Mouse (Mus musculus) left cerebral cortex, postnatal 36 days (tissue): Measurements from ENCODE around the gene Wwox. TPM values are rescaled to one million over a fixed set of nuclear protein-coding genes. Genes with fewer than 3 reads are reported as not detected.

ENCODE experiments used
- DNase-seq, 2 experiments: peaks; one replicate each; pipeline ENCODE4 v3.0.0; 2021 to 2022; ENCODE audit warnings: low spot score in 2 of 2, mixed read lengths in 1 of 2
- intact Hi-C: fragments of 180-260 bp; cut with DNase I; formaldehyde crosslinking; loops from one replicate; pipeline ENCODE4 v1.15.1; 2025
- total RNA-seq, 2 experiments: library from RNA; stranded (reverse); gene quantifications; 2 replicates each; pipeline ENCODE4 v1.2.3; 2021

The Wwox gene
- total RNA-seq, 2 experiments from 2014 or later = 13.3 to 16.5 TPM

GRCm38 (mm10) chr8:114908589-114908988 is 469.1 kb downstream of the Wwox start:
- intact Hi-C loops = no loop called here
- DNase-seq = no peak

- intact Hi-C loops = no loop called here
- no peak for DNase-seq
These were observed 469.7 kb downstream of the Wwox start for GRCm38 (mm10) chr8:114909146-114909545.

DNA sequence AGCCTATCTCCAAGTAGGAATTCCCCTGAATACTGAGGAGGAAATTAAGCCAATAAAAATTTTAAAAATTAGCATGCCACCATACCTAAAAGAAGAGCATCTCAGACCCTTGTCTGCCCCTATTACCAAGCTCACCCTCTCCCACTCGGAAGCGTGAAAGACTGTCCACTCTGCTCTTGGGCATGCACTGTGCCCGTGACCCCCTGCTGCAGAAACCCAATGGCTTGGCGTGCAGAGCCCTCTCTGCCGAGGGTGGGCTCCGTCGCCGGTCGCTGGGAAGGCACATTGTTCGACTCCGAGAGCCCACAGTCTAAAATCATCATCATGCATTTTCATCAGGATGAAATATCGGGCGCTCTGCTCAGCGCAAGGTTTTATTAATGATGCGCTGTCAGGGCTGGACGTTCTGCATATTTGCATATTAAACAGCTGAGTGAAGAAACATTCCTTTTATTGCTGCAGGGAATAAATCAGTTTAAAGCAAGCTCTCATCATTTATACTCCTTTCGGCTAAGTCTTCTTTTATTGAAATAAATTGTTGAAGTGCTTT is 471.7 kb downstream of the Wwox start:
- intact Hi-C loops = no loop called here
- no peak for DNase-seq

DNA sequence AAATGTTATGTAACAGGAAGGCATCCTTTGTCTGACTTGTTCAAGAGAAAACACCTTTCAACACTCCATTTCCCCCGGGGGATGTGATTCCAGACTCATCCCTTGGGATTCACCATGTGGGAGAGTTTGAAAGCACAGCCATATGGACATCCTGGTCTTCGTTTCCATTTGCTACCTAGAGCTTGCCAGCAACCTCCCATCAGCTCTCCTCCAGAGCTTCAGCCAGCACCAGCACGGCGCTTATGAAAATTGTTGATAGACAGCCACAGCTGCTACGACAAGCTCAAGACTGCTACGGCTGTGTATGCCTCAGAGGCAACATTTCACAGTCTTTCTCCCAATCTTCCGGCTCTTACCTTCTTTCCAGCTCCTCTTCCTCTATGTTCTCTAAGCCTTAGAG is 484.2 kb downstream of the Wwox start:
- intact Hi-C loops = no loop called here
- peak; percentile 21 to 30 for DNase-seq

GRCm38 (mm10) chr8:114927412-114927811 is 488.0 kb downstream of the Wwox start:
- intact Hi-C loops = no loop called here
- no peak for DNase-seq

- DNase-seq = no peak
- intact Hi-C loops = no loop called here
These were observed 488.5 kb downstream of the Wwox start for GRCm38 (mm10) chr8:114927917-114928316.

DNA sequence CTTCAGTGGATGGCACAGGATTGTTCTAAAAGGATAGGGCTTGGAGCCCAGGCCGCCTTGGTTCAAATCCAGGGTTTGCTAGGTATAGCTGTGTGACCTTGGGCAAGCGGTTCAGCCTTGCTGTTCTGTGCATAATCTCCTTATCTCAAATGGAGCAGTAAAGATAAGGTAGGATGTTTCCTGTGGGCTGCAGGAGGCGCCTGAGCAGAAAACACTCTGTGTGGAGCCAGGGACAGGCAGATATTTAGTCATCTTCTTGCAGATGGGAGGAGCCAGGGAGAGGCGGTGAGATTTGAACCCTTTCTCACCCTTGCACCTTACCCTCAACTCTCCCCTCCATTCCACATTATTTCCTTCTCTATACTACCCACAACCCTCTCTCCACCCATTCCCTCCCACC is 490.1 kb downstream of the Wwox start:
- intact Hi-C loops = no loop called here
- no peak for DNase-seq

GRCm38 (mm10) chr8:114932071-114932630 is 492.7 kb downstream of the Wwox start:
- intact Hi-C loops = no loop called here
- no peak for DNase-seq

- intact Hi-C loops = no loop called here
- DNase-seq = no peak
These were observed 493.8 kb downstream of the Wwox start for GRCm38 (mm10) chr8:114933248-114933647.

DNA sequence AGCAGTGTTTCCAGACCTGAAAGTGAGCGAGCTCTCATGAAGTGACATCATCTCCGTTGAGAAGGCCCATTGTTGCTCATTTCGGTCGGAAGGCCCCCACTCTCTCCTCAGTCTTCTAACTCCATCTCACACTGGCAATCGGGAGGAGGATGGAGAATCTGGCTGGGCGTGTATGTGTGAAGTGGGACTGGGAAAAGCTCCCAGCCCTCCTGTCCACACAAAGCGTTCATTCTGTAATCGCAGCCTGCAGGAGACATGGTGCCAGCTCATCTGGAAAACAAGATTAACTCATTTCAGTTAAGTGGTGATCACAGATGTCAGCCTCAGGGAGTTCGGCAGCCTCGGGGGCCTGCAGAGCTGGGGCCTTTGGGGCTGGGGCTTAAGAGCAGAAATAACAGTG is 497.4 kb downstream of the Wwox start:
- intact Hi-C loops = no loop called here
- no peak for DNase-seq

DNA sequence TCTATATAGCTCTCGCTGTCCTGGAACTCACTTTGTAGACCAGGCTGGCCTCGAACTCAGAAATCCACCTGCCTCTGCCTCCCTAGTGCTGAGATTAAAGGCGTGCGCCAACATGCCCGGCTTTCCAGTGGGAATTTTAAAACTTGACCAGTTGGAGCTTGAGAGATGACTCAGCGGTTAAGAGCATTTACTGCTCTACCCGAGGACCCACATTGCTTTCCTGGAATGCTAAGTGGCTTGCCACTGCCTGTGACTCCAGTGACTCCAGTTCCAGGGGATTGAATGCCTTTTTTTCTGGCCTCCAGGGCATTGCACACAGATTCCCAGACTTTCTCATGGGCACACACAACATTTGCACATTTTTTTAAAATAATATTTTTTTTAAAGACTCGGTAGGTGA is 499.9 kb downstream of the Wwox start:
- intact Hi-C loops = no loop called here
- no peak for DNase-seq

GRCm38 (mm10) chr8:114941096-114941495 is 501.6 kb downstream of the Wwox start:
- no peak for DNase-seq
- intact Hi-C loops = no loop called here

DNA sequence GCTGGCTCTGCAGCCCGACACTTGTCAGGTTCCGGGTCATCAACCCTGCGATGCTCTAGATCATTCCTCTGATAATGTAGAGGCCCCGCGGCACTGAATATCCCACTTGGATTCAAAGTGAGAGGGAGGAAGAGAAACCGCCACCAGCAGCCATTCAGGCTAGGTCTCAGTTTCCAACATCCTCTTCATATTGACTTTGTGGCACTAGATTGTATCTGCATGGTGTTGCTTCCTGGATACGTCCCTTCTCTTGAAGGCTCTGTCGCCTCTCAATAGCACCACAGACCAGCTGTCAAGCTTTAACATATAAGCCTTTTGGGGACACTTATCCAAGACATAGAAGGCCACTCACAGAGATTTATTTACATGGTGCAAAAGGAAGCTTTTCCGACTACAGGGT is 502.2 kb downstream of the Wwox start:
- intact Hi-C loops = no loop called here
- DNase-seq = no peak

- intact Hi-C loops = no loop called here
- DNase-seq = no peak
These were observed 508.5 kb downstream of the Wwox start for GRCm38 (mm10) chr8:114947921-114948320.

DNA sequence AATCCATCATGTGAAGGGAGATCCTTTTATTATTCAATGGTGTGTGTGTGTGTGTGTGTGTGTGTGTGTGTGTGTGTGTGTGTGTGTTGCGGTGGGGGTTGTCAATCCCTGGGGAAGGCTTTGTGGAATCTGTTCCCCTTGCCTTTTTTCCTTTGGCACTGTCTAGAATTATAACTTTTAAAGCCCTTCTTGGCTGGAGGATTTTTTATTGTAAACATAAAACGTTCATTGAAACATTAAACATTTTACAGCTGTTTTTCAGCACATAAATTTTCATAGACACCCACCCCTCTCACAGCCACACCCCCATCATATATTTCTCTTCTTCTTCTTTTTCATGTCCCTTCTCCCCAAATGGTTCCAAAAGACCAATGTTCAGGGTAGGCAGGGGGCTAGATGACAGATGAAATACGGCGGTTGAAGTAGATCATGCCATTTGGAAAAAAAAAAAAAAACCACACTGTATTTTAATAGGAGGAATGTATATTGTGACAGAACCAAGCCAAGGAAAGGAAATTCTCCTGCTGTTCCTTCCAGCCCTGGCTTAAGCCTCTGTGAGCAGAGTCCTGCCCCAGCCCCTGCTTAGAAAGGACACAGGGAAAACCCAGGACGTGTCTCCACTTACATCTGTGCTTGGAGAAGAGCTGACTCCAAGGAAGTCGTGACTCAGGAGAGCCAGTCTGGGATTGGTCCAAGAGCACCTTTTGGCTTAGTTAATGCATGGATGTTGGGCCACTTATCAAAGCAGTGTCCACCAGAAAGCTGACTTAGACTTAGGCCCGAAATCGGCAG is 517.1 kb downstream of the Wwox start:
- DNase-seq = no peak
- intact Hi-C loops = no loop called here

DNA sequence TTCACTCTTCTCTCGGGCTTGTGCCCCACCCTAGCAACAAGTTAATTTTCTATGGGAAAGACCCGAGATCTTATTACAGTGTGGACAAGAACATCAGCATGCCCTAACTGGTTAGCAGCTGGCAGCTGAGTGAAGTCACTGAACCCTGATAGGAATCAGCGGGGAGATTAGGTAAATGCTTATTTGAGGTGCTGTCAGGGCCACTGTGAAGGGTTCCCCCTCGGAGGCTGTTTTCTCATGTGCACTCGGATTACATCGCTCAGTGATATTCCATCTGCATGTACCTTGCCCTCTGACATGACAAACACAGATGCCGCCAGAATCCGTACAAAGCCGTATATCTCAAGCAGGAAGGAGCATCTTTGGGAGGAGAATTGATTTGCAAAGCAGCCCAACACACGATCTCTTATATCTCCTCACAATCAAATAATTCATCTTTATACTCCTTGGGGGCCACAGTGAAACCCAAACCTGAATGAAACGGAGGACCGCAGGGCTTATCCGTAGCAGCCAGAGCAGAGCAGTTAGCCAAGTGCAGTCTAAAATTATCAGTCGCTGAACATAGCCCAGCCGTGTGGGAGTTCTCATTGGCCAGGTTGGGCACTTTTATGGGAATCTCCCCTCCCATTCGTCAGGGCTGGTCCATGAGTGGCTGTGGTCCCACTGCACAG is 519.1 kb downstream of the Wwox start:
- intact Hi-C loops = no loop called here
- no peak for DNase-seq

DNA sequence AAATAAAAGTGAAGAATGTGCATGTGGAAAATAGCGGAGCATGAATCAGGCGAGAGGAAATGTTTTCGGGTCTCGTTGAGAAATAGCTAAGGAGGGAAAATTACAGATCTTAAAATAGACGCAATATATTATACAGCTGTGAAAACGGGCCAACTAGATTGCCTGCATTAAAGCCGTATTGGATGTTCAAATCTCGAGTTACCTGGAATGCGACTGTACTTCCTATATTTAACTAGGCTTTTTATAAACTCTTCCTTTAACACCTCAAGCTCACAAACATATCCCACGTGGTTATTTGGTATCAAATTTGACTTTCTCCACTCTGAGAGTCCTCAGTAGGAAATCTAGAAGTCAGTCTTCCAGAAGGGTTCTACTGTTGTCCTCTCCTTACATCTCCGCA is 520.0 kb downstream of the Wwox start:
- DNase-seq = no peak
- intact Hi-C loops = no loop called here

GRCm38 (mm10) chr8:114962494-114962893 is 523.0 kb downstream of the Wwox start:
- DNase-seq = no peak
- intact Hi-C loops = no loop called here

- intact Hi-C loops = no loop called here
- DNase-seq = no peak
These were observed 523.8 kb downstream of the Wwox start for GRCm38 (mm10) chr8:114963282-114963681.

DNA sequence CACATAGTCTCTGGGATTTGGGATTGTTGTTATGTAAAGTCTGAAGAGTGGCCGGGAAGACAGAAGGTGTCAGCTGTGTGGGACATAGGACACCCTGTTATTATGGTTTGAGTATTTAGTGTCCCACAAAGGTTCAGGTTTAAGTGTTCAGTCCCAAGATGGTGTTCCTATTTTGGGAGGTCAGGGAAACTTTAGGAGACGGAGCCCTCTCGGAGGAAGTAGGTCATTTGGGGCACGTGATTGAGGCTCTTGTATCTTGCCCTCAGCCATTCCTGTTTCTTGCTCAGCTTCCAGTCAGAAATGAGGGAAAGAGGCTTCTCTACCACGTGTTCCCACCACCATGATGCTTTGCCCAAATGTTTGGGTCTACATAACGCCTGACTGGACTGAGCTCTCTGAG is 524.8 kb downstream of the Wwox start:
- no peak for DNase-seq
- intact Hi-C loops = no loop called here

DNA sequence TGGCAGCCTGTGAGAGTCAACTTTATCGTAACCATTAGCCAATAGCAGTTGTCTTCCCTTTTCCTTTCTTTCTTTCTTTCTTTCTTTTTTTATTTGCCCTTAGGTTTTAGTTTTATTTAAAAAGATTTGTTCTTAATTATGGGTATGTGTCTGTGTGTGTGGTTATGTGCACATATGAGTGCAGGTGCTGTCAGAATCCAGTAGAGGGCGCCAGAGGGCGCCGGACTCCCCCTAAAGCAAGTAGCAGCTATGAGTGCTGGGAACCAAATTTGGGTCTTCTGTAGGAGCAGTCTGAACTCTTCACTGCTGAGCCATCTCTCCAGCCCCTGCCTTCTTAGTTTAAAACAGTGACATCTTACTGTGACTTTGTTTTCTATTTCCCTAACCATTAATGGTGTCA is 529.4 kb downstream of the Wwox start:
- DNase-seq = no peak
- intact Hi-C loops = no loop called here
